Mouse (Mus musculus) CH12.LX (cell line): ENCODE results near the gene Hist1h3g. TPM values are rescaled to one million over a fixed set of nuclear protein-coding genes. Genes with fewer than 3 reads are reported as not detected.

Experiments used
- DNase-seq: peaks from one replicate; pipeline ENCODE4 v3.0.0-alpha.2; 2013; ENCODE audit errors: extremely low read depth
- H3K27ac ChIP-seq: 2 replicates; pipeline ENCODE4 v1.5.1; 2012; ENCODE audit warnings: low read depth, mild to moderate bottlenecking, control low read depth, moderate library complexity; ENCODE audit not compliant: insufficient read depth
- H3K27me3 ChIP-seq: replicated peaks from 2 replicates; pipeline ENCODE3; 2012; ENCODE audit warnings: inconsistent platforms
- H3K36me3 ChIP-seq, 2 experiments: replicated peaks in 1 of 2; 2 replicates each; pipeline versions ENCODE3 to v1.6.1; 2012; ENCODE audit warnings: inconsistent platforms in 1 of 2, low read length in 1 of 2, mild to moderate bottlenecking in 1 of 2, mixed read lengths in 1 of 2, moderate library complexity in 1 of 2; ENCODE audit not compliant: control insufficient read depth in 1 of 2, insufficient read depth in 1 of 2
- H3K4me1 ChIP-seq, 2 experiments: 2 replicates each; pipeline ENCODE4 v1.6.1; 2012; ENCODE audit warnings: inconsistent platforms in 1 of 2, moderate library complexity in 1 of 2; ENCODE audit not compliant: insufficient read depth in 2 of 2, control insufficient read depth in 1 of 2
- H3K4me2 ChIP-seq: 2 replicates; pipeline ENCODE4 v1.6.1; 2012; ENCODE audit warnings: low read depth, mild to moderate bottlenecking, control low read depth; ENCODE audit not compliant: poor library complexity, insufficient read depth, severe bottlenecking
- H3K4me3 ChIP-seq, 3 experiments: fragments of 150-350 bp in 1 of 3; sonication (generic) in 1 of 3; replicated peaks in 1 of 3; 2 replicates each; pipeline versions ENCODE3 to v1.5.1; 2011 to 2012; ENCODE audit warnings: low read depth in 2 of 3, low read length in 2 of 3, mild to moderate bottlenecking in 2 of 3, moderate library complexity in 2 of 3, control low read depth in 1 of 3, improper control_type of control experiment in 1 of 3, inconsistent platforms in 1 of 3, mixed read lengths in 1 of 3; ENCODE audit not compliant: poor library complexity in 1 of 3
- H3K79me2 ChIP-seq: replicated peaks from 2 replicates; pipeline ENCODE4 v1.6.1; 2012; ENCODE audit warnings: mild to moderate bottlenecking, moderate library complexity; ENCODE audit not compliant: control insufficient read depth, poor library complexity, insufficient read depth, severe bottlenecking; ENCODE audit errors: extremely low read depth
- H3K9ac ChIP-seq: 2 replicates; pipeline ENCODE4 v1.6.1; 2012; ENCODE audit warnings: low read depth, mild to moderate bottlenecking, control low read depth, moderate library complexity; ENCODE audit not compliant: insufficient read depth
- H3K9me3 ChIP-seq: replicated peaks from 2 replicates; pipeline ENCODE3; 2012; ENCODE audit warnings: low read length, inconsistent platforms, mixed read lengths
- BHLHE40 ChIP-seq: IDR thresholded peaks from 2 replicates; pipeline ENCODE4 v1.6.1; 2011; ENCODE audit warnings: mild to moderate bottlenecking, low read depth, low read length, improper control_type of control experiment
- CHD1 ChIP-seq: IDR thresholded peaks from 2 replicates; pipeline ENCODE4 v1.6.1; 2012; ENCODE audit warnings: low read depth, low read length, improper control_type of control experiment, inconsistent platforms
- CHD2 ChIP-seq: IDR thresholded peaks from 2 replicates; pipeline ENCODE4 v1.6.1; 2011; ENCODE audit warnings: low read length, improper control_type of control experiment
- CTCF ChIP-seq, 2 experiments: IDR thresholded peaks in 1 of 2; conservative IDR thresholded peaks in 1 of 2; 2 replicates each; pipeline ENCODE4 v1.5.1; 2011 to 2012; ENCODE audit warnings: low read depth in 2 of 2, low read length in 2 of 2, improper control_type of control experiment in 1 of 2, inconsistent platforms in 1 of 2, mild to moderate bottlenecking in 1 of 2, moderate library complexity in 1 of 2
- E2F4 ChIP-seq: IDR thresholded peaks from 2 replicates; pipeline ENCODE4 v1.6.1; 2011; ENCODE audit warnings: low read depth, low read length, improper control_type of control experiment; ENCODE audit not compliant: insufficient replicate concordance
- ELF1 ChIP-seq: IDR thresholded peaks from 2 replicates; pipeline ENCODE4 v1.6.1; 2014; ENCODE audit warnings: low read depth, mild to moderate bottlenecking, inconsistent platforms, low read length, improper control_type of control experiment
- EP300 ChIP-seq: IDR thresholded peaks from 2 replicates; pipeline ENCODE4 v1.6.1; 2011; ENCODE audit warnings: low read length, improper control_type of control experiment
- ETS1 ChIP-seq: conservative IDR thresholded peaks from 2 replicates; pipeline ENCODE4 v1.6.1; 2012; ENCODE audit warnings: low read depth, mild to moderate bottlenecking, inconsistent platforms, low read length, improper control_type of control experiment, moderate library complexity
- GABPA ChIP-seq: IDR thresholded peaks from 2 replicates; pipeline ENCODE4 v1.6.1; 2012; ENCODE audit warnings: low read depth, low read length, improper control_type of control experiment, inconsistent platforms; ENCODE audit not compliant: insufficient replicate concordance
- HCFC1 ChIP-seq: IDR thresholded peaks from 2 replicates; pipeline ENCODE4 v1.6.1; 2012; ENCODE audit warnings: low read depth, mild to moderate bottlenecking, inconsistent platforms, low read length, improper control_type of control experiment
- IRF4 ChIP-seq: IDR thresholded peaks from 2 replicates; pipeline ENCODE4 v1.6.1; 2014; ENCODE audit warnings: low read depth, mild to moderate bottlenecking, inconsistent platforms, low read length, improper control_type of control experiment
- JUN ChIP-seq: IDR thresholded peaks from 2 replicates; pipeline ENCODE4 v1.6.1; 2011; ENCODE audit warnings: low read depth, mild to moderate bottlenecking, low read length, improper control_type of control experiment, moderate library complexity; ENCODE audit not compliant: insufficient read depth
- JUND ChIP-seq: conservative IDR thresholded peaks from 2 replicates; pipeline ENCODE4 v1.6.1; 2011; ENCODE audit warnings: low read depth, low read length, improper control_type of control experiment
- KAT2A ChIP-seq: IDR thresholded peaks from 2 replicates; pipeline ENCODE4 v1.6.1; 2012; ENCODE audit warnings: low read length, improper control_type of control experiment, inconsistent platforms; ENCODE audit not compliant: insufficient replicate concordance
- MAFK ChIP-seq: IDR thresholded peaks from 2 replicates; pipeline ENCODE4 v1.6.1; 2011; ENCODE audit warnings: low read length, improper control_type of control experiment; ENCODE audit not compliant: insufficient replicate concordance
- MAX ChIP-seq: IDR thresholded peaks from 2 replicates; pipeline ENCODE4 v1.6.1; 2011; ENCODE audit warnings: low read length, improper control_type of control experiment
- MAZ ChIP-seq: IDR thresholded peaks from 2 replicates; pipeline ENCODE4 v1.6.1; 2012; ENCODE audit warnings: low read depth, mild to moderate bottlenecking, inconsistent platforms, low read length, improper control_type of control experiment, moderate library complexity
- MEF2A ChIP-seq: IDR thresholded peaks from 2 replicates; pipeline ENCODE4 v1.6.1; 2014; ENCODE audit warnings: low read depth, mild to moderate bottlenecking, inconsistent platforms, low read length, improper control_type of control experiment, borderline replicate concordance
- MXI1 ChIP-seq: IDR thresholded peaks from 2 replicates; pipeline ENCODE4 v1.6.1; 2011; ENCODE audit warnings: mild to moderate bottlenecking, low read depth, low read length, improper control_type of control experiment
- MYC ChIP-seq: IDR thresholded peaks from 2 replicates; pipeline ENCODE4 v1.6.1; 2011; ENCODE audit warnings: low read depth, mild to moderate bottlenecking, improper control_type of control experiment, low read length
- NELFE ChIP-seq: IDR thresholded peaks from 2 replicates; pipeline ENCODE4 v1.6.1; 2011; ENCODE audit warnings: low read depth, low read length, improper control_type of control experiment
- NRF1 ChIP-seq: IDR thresholded peaks from 2 replicates; pipeline ENCODE4 v1.6.1; 2014; ENCODE audit warnings: low read depth, mild to moderate bottlenecking, inconsistent platforms, low read length, improper control_type of control experiment, moderate library complexity
- PAX5 ChIP-seq: IDR thresholded peaks from 2 replicates; pipeline ENCODE4 v1.6.1; 2012; ENCODE audit warnings: low read length, inconsistent platforms, mixed read lengths
- POLR2A ChIP-seq: IDR thresholded peaks from 2 replicates; pipeline ENCODE4 v1.6.1; 2011; ENCODE audit warnings: low read depth, mild to moderate bottlenecking, improper control_type of control experiment, low read length
- POLR2AphosphoS2 ChIP-seq: IDR thresholded peaks from 2 replicates; pipeline ENCODE4 v1.6.1; 2011; ENCODE audit warnings: low read depth, low read length, improper control_type of control experiment
- RAD21 ChIP-seq: IDR thresholded peaks from 2 replicates; pipeline ENCODE4 v1.6.1; 2011; ENCODE audit warnings: low read depth, mild to moderate bottlenecking, low read length, improper control_type of control experiment, moderate library complexity
- RCOR1 ChIP-seq: conservative IDR thresholded peaks from 2 replicates; pipeline ENCODE4 v1.6.1; 2012; ENCODE audit warnings: low read depth, mild to moderate bottlenecking, inconsistent platforms, low read length, improper control_type of control experiment
- SIN3A ChIP-seq: IDR thresholded peaks from 2 replicates; pipeline ENCODE4 v1.6.1; 2012; ENCODE audit warnings: low read length, improper control_type of control experiment, inconsistent platforms
- SMC3 ChIP-seq: IDR thresholded peaks from 2 replicates; pipeline ENCODE4 v1.6.1; 2011; ENCODE audit warnings: low read depth, low read length, improper control_type of control experiment
- TBP ChIP-seq: conservative IDR thresholded peaks from 2 replicates; pipeline ENCODE4 v1.6.1; 2011; ENCODE audit warnings: low read depth, low read length, improper control_type of control experiment
- TCF12 ChIP-seq: IDR thresholded peaks from 2 replicates; pipeline ENCODE4 v1.6.1; 2014; ENCODE audit warnings: low read depth, mild to moderate bottlenecking, inconsistent platforms, low read length, improper control_type of control experiment
- UBTF ChIP-seq: IDR thresholded peaks from 2 replicates; pipeline ENCODE4 v1.6.1; 2012; ENCODE audit warnings: low read depth, mild to moderate bottlenecking, inconsistent platforms, low read length, improper control_type of control experiment, moderate library complexity
- USF1 ChIP-seq: IDR thresholded peaks from 2 replicates; pipeline ENCODE4 v1.6.1; 2014; ENCODE audit warnings: low read depth, mild to moderate bottlenecking, inconsistent platforms, low read length, improper control_type of control experiment
- USF2 ChIP-seq: conservative IDR thresholded peaks from 2 replicates; pipeline ENCODE4 v1.6.1; 2011; ENCODE audit warnings: low read depth, low read length, improper control_type of control experiment
- ZC3H11A ChIP-seq: IDR thresholded peaks from 2 replicates; pipeline ENCODE4 v1.6.1; 2012; ENCODE audit warnings: low read depth, mild to moderate bottlenecking, inconsistent platforms, low read length, improper control_type of control experiment
- ZKSCAN1 ChIP-seq: IDR thresholded peaks from 2 replicates; pipeline ENCODE4 v1.6.1; 2012; ENCODE audit warnings: low read depth, inconsistent platforms, low read length, improper control_type of control experiment, borderline replicate concordance
- ZMIZ1 ChIP-seq: IDR thresholded peaks from 2 replicates; pipeline ENCODE4 v1.6.1; 2012; ENCODE audit warnings: low read depth, mild to moderate bottlenecking, inconsistent platforms, low read length, improper control_type of control experiment
- ZNF384 ChIP-seq: IDR thresholded peaks from 2 replicates; pipeline ENCODE4 v1.6.1; 2012; ENCODE audit warnings: low read depth, low read length, improper control_type of control experiment, inconsistent platforms
- dilution Hi-C: fragments of 300-500 bp; cut with MboI; formaldehyde crosslinking; loops from 2 replicates; pipeline ENCODE4 v1.14.3; 2020; ENCODE audit warnings: low sequenced_read_pairs; ENCODE audit not compliant: extremely low pct_unique_long_range_greater_than_20kb, extremely low pct_ligation_motif_present
- in situ Hi-C: fragments of 300-500 bp; cut with MboI; formaldehyde crosslinking; loops from 3 replicates; pipeline ENCODE4 v1.14.3; 2019; ENCODE audit warnings: low sequenced_read_pairs, low pct_ligation_motif_present, low pct_unique_long_range_greater_than_20kb, mixed read lengths
- polyA plus RNA-seq: library from polyadenylated mRNA; unstranded; fragments of >175 nt; gene quantifications from 2 replicates; pipeline ENCODE4 v1.2.1, GENCODE M21; 2012; ENCODE audit warnings: low read depth; ENCODE audit not compliant: insufficient read length
- total RNA-seq, 2 experiments: library from RNA; depleted of rRNA; stranded (reverse); fragments of 300-350 nt in 1 of 2; fragments of >200 nt in 1 of 2; gene quantifications; 2 replicates each; pipeline ENCODE4 v1.2.3; 2012 to 2014

Hist1h3g gene
- total and polyA plus RNA-seq, 3 experiments, result 3.4 to 608 (median 75.3) TPM

GRCm38 (mm10) chr13:23550761-23551145 is 15.5 kb downstream of the Hist1h3g start:
- Histone ChIP-seq H3K27me3 (no peaks in the 10 kb centered on the region), H3K79me2 (no peaks in the 10 kb centered on the region), H3K4me1 (peaks cover 4 to 21% of the 10 kb centered on the region in 2 experiments; a peak in 3 of 4 replicates), H3K4me3 (peak overlapping the region; percentile 29 to 55 (median 30)), H3K27ac (peak overlapping the region; percentile 98), H3K4me2 (peak overlapping the region; percentile 84), H3K9ac (peak overlapping the region; percentile 91), H3K36me3 (no peaks in the 10 kb centered on the region), H3K9me3 (no peaks in the 10 kb centered on the region)
- in situ Hi-C loops (loop anchor here (25.0 kb wide), 1 partner anchor 1813 kb away; the partner anchor contains the start of gene Hist1h4j), dilution Hi-C loops (no loop called here)
- peak; percentile 67 for DNase-seq
- no peak; the same call in 1 of the 2 replicates for TF ChIP-seq ZMIZ1
- no peak for TF ChIP-seq MAZ
- TF ChIP-seq JUND, result no peak
- no peak for TF ChIP-seq USF1
- TF ChIP-seq TBP, result peak; percentile 62; the same call in 1 of the 2 replicates
- no peak for TF ChIP-seq MAX
- no peak for TF ChIP-seq ZNF384
- no peak for TF ChIP-seq GABPA
- TF ChIP-seq MAFK, result no peak
- TF ChIP-seq POLR2AphosphoS2, result peak; percentile 100
- no peak for TF ChIP-seq MXI1
- peak; percentile 49 for TF ChIP-seq CHD2
- TF ChIP-seq NELFE, result no peak
- peak; percentile 80; the same call in 1 of the 2 replicates for TF ChIP-seq POLR2A
- no peak for TF ChIP-seq ETS1
- TF ChIP-seq RCOR1, result peak; percentile 83; the same call in 1 of the 2 replicates
- no peak for TF ChIP-seq IRF4
- no peak for TF ChIP-seq ZKSCAN1
- TF ChIP-seq ELF1, result no peak
- TF ChIP-seq NRF1, result no peak
- TF ChIP-seq ZC3H11A, result no peak
- peak; percentile 19; the same call in 1 of the 2 replicates for TF ChIP-seq MYC
- TF ChIP-seq JUN, result no peak
- no peak for TF ChIP-seq KAT2A
- TF ChIP-seq UBTF, result no peak
- peak; percentile 90; the same call in 1 of the 2 replicates for TF ChIP-seq CHD1
- no peak for TF ChIP-seq MEF2A
- TF ChIP-seq PAX5, result no peak
- TF ChIP-seq EP300, result no peak
- TF ChIP-seq TCF12, result no peak
- TF ChIP-seq BHLHE40, result no peak; the same call in 1 of the 2 replicates
- TF ChIP-seq HCFC1, result peak; percentile 38; the same call in 1 of the 2 replicates
- no peak; the same call in 1 of the 2 replicates for TF ChIP-seq SIN3A
- TF ChIP-seq USF2, result no peak
- TF ChIP-seq E2F4, result no peak
- peak; percentile 26; the same call in 1 of the 2 replicates for TF ChIP-seq SMC3
- no peak for TF ChIP-seq CTCF (conservative IDR thresholded peaks at IDR 0.05 in 1 of 2, IDR thresholded peaks at IDR 0.05 in 1 of 2; ENCODE audit: low read depth in 2 of 2, low read length in 2 of 2)
- TF ChIP-seq RAD21, result no peak
- TF ChIP-seq, all 38 proteins: peak for 9
